29 mouse cellular contexts compared by ENCODE assay signal in the genomic region with DNA sequence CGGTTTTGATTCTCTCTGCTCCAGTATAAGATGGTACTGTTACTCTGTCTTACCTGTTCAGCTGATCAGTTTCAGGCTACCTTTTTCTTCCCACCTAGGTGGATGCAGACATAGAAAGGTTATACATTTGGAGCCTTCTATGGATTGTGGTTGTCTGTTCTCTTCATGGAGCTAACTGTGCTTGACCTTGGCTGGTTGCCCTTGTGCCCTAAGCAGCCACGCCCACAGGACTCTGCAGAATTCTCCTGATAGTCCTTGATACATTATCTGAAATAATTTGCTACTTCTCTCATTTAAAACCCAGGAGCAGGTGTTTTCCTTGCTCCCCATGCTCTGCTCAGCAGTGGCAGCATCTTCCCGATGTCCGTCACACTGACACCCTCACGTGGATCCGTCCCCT.
A peak's percentile ranks its signal among the peaks of the same experiment; 100 is the strongest.
DNase-seq lines count a peak whose midpoint lies in the region; ATAC-seq and TF ChIP-seq lines count a peak whose summit lies in the region.
"Had no signal": no experiment of that assay in that cellular context is flagged by ENCODE, and none has a peak within 500 bp of the region (broad histone marks: within the 10 kb centered on the region; RNA-seq: fewer than 3 reads in every experiment).

No protein-coding gene starts in this region.

- H3K27ac ChIP-seq in cerebellum, adult 2 months (ENCODE audit: insufficient read depth, low read length) = no peak overlapping the region
- H3K27ac ChIP-seq in layer of hippocampus, adult 2 months = peak overlapping the region; percentile 72; the same call in 1 of the 2 replicates
- H3K27ac ChIP-seq: heart, adult 2 months; heart, embryonic 13.5 days; limb, embryonic 10.5 days; limb, embryonic 15.5 days; liver, embryonic 13.5 days; midbrain, embryonic 12.5 days; neural tube, embryonic 12.5 days had no signal

- no peak for DNase-seq in cerebellum, adult 2 months
- no peak for DNase-seq in layer of hippocampus, adult 2 months (ENCODE audit: low spot score in 2 of 2)
- DNase-seq in layer of hippocampus, adult 18-20 months (ENCODE audit: low spot score in 2 of 2) = no peak
- peak; percentile 26 for DNase-seq in ZHBTc4 (ENCODE audit: low read depth, low spot score)
- no peak for DNase-seq in kidney, adult 8-10 months
- DNase-seq: cerebellum, adult 9-10 months; cerebellum, postnatal 36 days; gastrocnemius, postnatal 14 days; heart, adult 2 months; heart, postnatal 10 days; kidney, adult 11 months; kidney, postnatal 25 days; liver, embryonic 13.5 days; lung, adult 18-20 months; lung, postnatal 4 days; right cerebral cortex, adult 18-20 months; spleen, adult 18-20 months; thymus, postnatal 14 days had no signal

- H3K4me1 ChIP-seq in cerebellum, adult 2 months (ENCODE audit: control insufficient read depth, insufficient read depth, low read length) = peaks cover 29% of the 10 kb centered on the region

- ATAC-seq in cerebellum, adult (ENCODE audit: insufficient number of reproducible peaks, low FRiP score, low TSS enrichment) = 0 out of 2 replicates have a peak, but pooled peaks have one; percentile 22
- ATAC-seq in megakaryocyte progenitor cell, adult 5-6 weeks (replicated peaks; ENCODE audit: poor library complexity) = peak; percentile 56
- ATAC-seq: forebrain, embryonic 14.5 days; lung, postnatal 0 days had no signal

- TF ChIP-seq CTCF in cerebellum, adult 2 months (IDR thresholded peaks at IDR 0.05; ENCODE audit: borderline replicate concordance, insufficient read depth, low read depth, low read length) = no peak
- no peak for TF ChIP-seq CTCF in layer of hippocampus, adult 2 months (conservative IDR thresholded peaks at IDR 0.05)

- TF ChIP-seq POLR2A in cerebellum, adult 2 months (IDR thresholded peaks at IDR 0.05; ENCODE audit: borderline replicate concordance, insufficient read depth, low read length) = no peak

- H3K4me3 ChIP-seq in cerebellum, adult 2 months (replicated peaks; ENCODE audit: insufficient read depth, low read depth, low read length) = no peak overlapping the region
- no peak overlapping the region for H3K4me3 ChIP-seq in layer of hippocampus, adult 2 months
- H3K4me3 ChIP-seq: heart, adult 2 months; heart, embryonic 13.5 days; kidney, embryonic 15.5 days; limb, embryonic 10.5 days; limb, embryonic 15.5 days; liver, embryonic 13.5 days; midbrain, embryonic 12.5 days; myocyte; neural tube, embryonic 12.5 days had no signal

- no peaks in the 10 kb centered on the region for H3K27me3 ChIP-seq in cerebellum, adult 2 months (ENCODE audit: control insufficient read depth, insufficient read depth, low read length)
- H3K27me3 ChIP-seq: heart, embryonic 13.5 days; kidney, embryonic 15.5 days; limb, embryonic 15.5 days; liver, embryonic 13.5 days; midbrain, embryonic 12.5 days; neural tube, embryonic 12.5 days had no signal

- 51% methylated on average over 6 of the region's 6 CpGs for WGBS in cerebellum, adult 2 months
